Mouse (Mus musculus): Measurements from ENCODE around the gene Gm13695. TPM values are rescaled to one million over a fixed set of nuclear protein-coding genes. Genes with fewer than 3 reads are reported as not detected.
"Not testable (repeated sequence)": the region's sequence is repeated elsewhere in the genome, so short reads cannot be mapped to it uniquely, and the experiment has no call there.

The Gm13695 gene
- total RNA-seq (2021): 1 to 10 TPM in 1 of 2 experiments, not detected in 1; 1.2 TPM
- long read RNA-seq, experiment 1: 0 reads
- long read RNA-seq, experiment 2: 0 reads

- not testable (repeated sequence) for DNase-seq (ENCODE audit: low spot score in 2 of 2)
Measured at GRCm38 (mm10) chr2:83967013-83967412, at the start of gene Gm13695. TSS of gene Gm13695 (plus strand) at chr2:83967313.

DNA sequence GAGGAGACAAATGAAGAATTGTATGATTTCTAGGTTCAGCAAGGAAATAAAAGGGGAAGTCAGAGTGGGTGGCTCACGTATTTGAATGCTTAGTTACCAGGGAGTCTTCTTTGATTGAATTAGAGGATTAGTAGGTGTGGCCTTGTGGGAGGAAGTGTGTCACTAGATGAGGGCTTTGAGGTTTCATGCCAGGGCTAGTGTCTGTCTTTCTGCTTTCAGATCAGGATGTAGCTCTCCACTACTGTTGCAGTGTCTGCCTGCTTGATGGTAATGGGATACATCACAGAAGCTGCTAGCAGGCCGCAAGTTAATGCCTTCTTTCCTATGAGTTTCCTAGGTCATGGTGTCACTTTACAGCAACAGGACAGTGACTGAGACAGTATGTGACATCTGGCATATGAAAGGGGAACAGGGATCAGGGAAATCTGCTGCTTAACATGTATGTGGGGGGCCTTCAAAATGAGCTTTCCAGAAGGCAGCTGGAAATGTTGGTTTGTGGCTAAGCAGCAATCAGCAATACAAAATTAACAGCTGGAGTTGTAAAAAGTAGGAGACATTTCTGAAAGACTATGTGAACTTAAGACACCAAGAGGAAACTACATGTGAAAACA lies 37.5 kb upstream of the Gm13695 start:
- no peak for DNase-seq (ENCODE audit: low spot score in 2 of 2)

- DNase-seq (ENCODE audit: low spot score in 2 of 2): peak; percentile 86 to 88
Measured at GRCm38 (mm10) chr2:83940931-83941361, 26.2 kb upstream of the Gm13695 start, which contains the start of gene Zswim2. TSS of gene Zswim2 (minus strand) at chr2:83941228.

DNA sequence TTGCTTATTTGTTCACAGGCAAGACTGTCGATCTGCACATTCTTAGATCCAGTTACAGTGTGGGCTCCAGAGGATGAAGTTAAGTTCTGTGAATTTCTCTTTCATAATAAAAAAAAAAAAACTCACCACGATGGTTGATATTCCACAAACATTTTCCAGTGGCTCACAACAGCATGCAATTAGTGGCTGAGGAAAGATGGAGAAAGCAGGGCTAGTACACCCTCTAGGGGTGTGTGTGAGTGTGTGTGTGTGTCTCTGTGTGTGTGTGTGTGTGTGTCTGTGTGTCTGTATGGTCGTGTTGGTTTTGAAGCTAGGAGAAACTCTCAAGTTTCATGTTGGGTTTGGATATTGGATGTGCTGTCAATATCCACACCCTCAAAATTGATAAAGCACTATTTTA lies 25.7 kb upstream of the Gm13695 start:
- no peak for DNase-seq (ENCODE audit: low spot score in 2 of 2)

DNA sequence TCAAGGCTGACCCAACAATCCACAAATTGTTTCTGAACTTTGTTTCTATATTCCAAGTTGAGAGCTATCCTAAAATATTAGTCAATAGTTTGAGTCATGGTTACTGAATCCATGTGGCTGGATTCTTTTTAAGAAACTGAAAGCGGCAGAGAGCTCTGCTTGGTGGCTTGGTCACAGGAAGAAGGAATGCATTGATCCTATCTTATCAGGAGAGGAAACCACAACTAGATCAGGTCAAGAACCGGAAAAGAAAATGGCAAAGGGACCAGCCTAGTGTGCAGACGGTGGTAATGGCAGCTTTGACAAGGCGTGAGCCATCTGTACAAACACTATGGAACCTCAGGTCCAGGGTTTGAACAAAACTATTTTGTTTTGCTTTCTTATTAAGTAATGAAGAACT lies 25.3 kb upstream of the Gm13695 start:
- no peak for DNase-seq (ENCODE audit: low spot score in 2 of 2)

GRCm38 (mm10) chr2:83955393-83955792 lies 11.7 kb upstream of the Gm13695 start, which contains the start of gene Gm13698:
TSS of gene Gm13698 (plus strand) at chr2:83955693.
- DNase-seq (ENCODE audit: low spot score in 2 of 2): not testable (repeated sequence)

GRCm38 (mm10) chr2:83961203-83961602 lies 5.9 kb upstream of the Gm13695 start, which contains the start of gene Gm13693:
TSS of gene Gm13693 (plus strand) at chr2:83961503.
- DNase-seq (ENCODE audit: low spot score in 2 of 2): not testable (repeated sequence)

DNA sequence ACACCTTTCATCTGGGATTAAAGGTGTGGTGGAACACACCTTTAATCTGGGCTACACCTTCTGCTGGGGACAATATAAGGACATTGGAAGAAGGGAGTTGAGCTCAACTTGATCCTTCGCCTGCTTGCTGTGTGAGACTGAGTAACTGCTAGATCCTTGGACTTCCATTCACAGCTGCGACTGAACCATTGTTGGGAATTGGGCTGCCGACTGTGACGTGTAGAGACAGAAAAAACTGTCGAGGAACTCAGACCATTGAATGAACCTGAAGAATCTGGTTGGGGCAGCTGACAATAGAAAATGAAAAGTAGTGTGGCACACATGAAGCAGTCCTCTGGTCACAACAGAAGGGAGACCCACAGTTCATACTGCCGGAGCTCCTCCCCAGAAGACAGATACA lies 5.7 kb downstream of the Gm13695 start, which contains the start of gene Gm13696:
TSS of gene Gm13696 (plus strand) at position 301 of the 400 bp plus-strand sequence.
- not testable (repeated sequence) for DNase-seq (ENCODE audit: low spot score in 2 of 2)

- not testable (repeated sequence) for DNase-seq (ENCODE audit: low spot score in 2 of 2)
Measured at GRCm38 (mm10) chr2:83978633-83979032, 11.5 kb downstream of the Gm13695 start, which contains the start of gene Gm13694. TSS of gene Gm13694 (plus strand) at chr2:83978933.

- DNase-seq (ENCODE audit: low spot score in 2 of 2): not testable (repeated sequence)
Measured at GRCm38 (mm10) chr2:83984443-83984842, 17.3 kb downstream of the Gm13695 start, which contains the start of gene Gm13697. TSS of gene Gm13697 (plus strand) at chr2:83984743.

- not testable (repeated sequence) for DNase-seq (ENCODE audit: low spot score in 2 of 2)
Measured at GRCm38 (mm10) chr2:83990253-83990652, 23.1 kb downstream of the Gm13695 start, which contains the start of gene Gm13691. TSS of gene Gm13691 (plus strand) at chr2:83990553.

DNA sequence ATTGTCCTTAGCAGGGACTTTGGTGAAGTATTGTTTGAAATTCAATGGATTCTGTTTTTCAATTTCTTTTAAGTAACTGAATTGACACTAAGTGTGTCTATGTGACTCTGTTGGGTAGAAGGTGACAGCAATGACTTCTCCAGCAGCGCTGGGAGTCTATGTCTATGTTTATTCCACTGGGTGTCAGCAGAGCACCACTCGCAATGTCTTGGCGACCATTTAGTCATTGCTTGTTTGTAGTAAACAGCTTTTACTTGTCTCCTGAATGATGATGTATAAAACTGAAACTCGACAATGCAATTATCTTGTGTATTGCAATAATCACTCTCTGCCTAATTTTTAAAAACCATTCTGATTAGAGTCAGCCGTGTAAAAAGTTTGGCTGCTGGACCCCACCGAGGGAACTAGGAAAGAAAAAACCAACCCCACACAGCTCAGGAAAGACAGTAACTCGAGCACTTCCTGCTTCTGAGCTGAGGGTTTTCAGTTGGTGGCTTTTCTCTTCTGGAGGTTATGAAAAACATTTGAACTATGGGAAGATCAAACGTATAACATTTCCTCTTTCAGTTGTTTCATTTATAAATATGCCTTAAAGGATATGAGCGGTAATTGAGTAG lies 26.6 kb downstream of the Gm13695 start:
- not testable (repeated sequence) for DNase-seq (ENCODE audit: low spot score in 2 of 2)

GRCm38 (mm10) chr2:83994526-83994925 lies 27.4 kb downstream of the Gm13695 start:
- not testable (repeated sequence) for DNase-seq (ENCODE audit: low spot score in 2 of 2)

GRCm38 (mm10) chr2:84008913-84009312 lies 41.8 kb downstream of the Gm13695 start:
- peak; percentile 40 to 70 for DNase-seq (ENCODE audit: low spot score in 2 of 2)

DNA sequence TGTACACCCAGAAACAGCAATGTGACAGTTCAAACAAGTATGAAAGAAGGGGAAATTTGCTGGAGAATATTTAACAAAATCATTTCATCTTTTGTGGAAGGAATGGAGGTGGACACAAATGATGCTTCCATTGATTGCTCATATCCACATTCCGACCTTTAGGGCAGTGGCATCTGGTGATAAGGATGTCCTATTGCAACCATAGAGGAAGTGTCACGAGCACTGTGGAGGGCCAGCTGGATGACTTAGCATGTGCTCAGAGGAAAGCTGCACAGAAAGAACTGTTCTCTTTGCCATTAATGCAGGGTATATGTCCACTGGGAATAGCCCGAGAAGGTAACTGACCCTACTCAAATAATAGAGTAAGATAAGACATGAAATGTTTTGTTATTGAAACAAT lies 42.7 kb downstream of the Gm13695 start:
- no peak for DNase-seq (ENCODE audit: low spot score in 2 of 2)

GRCm38 (mm10) chr2:84014572-84014971 lies 47.5 kb downstream of the Gm13695 start:
- no peak for DNase-seq (ENCODE audit: low spot score in 2 of 2)

GRCm38 (mm10) chr2:84016291-84016690 lies 49.2 kb downstream of the Gm13695 start:
- not testable (repeated sequence) for DNase-seq (ENCODE audit: low spot score in 2 of 2)

DNA sequence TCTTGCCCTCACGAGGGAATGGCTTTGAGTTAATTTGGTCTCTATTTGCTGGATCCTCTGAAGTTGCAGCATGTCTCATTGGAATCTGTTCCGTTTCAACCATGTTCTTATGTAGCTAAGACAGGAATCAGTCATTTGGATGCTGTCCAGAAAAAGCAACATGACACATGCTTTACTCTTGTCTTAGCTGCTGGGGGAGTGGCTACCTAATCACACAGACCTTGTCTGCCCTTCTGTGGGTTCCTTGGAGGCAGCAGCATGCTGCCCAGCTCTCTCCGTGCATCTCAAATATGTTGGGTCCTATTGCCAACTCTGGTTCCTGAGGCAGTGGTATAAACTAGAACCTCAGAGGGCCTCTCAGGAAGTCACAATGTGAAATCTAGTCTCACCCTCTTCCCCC lies 51.2 kb downstream of the Gm13695 start:
- DNase-seq (ENCODE audit: low spot score in 2 of 2): no peak
